In genomic region chr8:84834866-84835855, GRCm38 (mm10) we compare ENCODE assay signal across 9 mouse cellular contexts. TPM values are rescaled to one million over a fixed set of nuclear protein-coding genes. Genes with fewer than 3 reads are reported as not detected.
A peak's percentile ranks its signal among the peaks of the same experiment; 100 is the strongest.
DNase-seq lines count a peak whose midpoint lies in the region; ATAC-seq and TF ChIP-seq lines count a peak whose summit lies in the region.
"Had no signal": no experiment of that assay in that cellular context is flagged by ENCODE, and none has a peak within 500 bp of the region (broad histone marks: within the 10 kb centered on the region; RNA-seq: fewer than 3 reads in every experiment).

No protein-coding gene starts in this region.

- H3K27ac ChIP-seq in lung, embryonic 16.5 days (ENCODE audit: low read length): peak overlapping the region; percentile 37
- H3K27ac ChIP-seq in forebrain, postnatal 0 days (ENCODE audit: low read depth, low read length): peak overlapping the region; percentile 83
- H3K27ac ChIP-seq in stomach, postnatal 0 days (replicated peaks): no peak overlapping the region; the same call in 1 of the 2 replicates

- peaks cover 24% of the 10 kb centered on the region for H3K4me1 ChIP-seq in lung, embryonic 16.5 days (replicated peaks; ENCODE audit: control insufficient read depth, insufficient read depth, low read length)
- peaks cover 18% of the 10 kb centered on the region for H3K4me1 ChIP-seq in forebrain, postnatal 0 days (ENCODE audit: insufficient read depth)
- no peaks in the 10 kb centered on the region for H3K4me1 ChIP-seq in stomach, postnatal 0 days (replicated peaks; ENCODE audit: control insufficient read depth, insufficient read depth)

- peak; percentile 87 to 89 for DNase-seq in adrenal gland, adult (ENCODE audit: inconsistent age in 2 of 2, low spot score in 1 of 2)
- DNase-seq in adrenal gland, postnatal 4 days (ENCODE audit: low spot score in 2 of 2): no peak
- DNase-seq in lung, postnatal 14 days: no peak
- DNase-seq in forebrain, postnatal 0 days: peak; percentile 91
- peak; percentile 93 for DNase-seq in left cerebral cortex, postnatal 4 days
- peak; percentile 12 for DNase-seq in stomach, postnatal 0 days (ENCODE audit: low spot score)
- no peak for DNase-seq in urinary bladder, adult 2 months (ENCODE audit: low spot score)

- H3K4me2 ChIP-seq in lung, embryonic 16.5 days (ENCODE audit: low read depth, low read length): no peak overlapping the region
- H3K4me2 ChIP-seq in forebrain, postnatal 0 days (ENCODE audit: low read depth): no peak overlapping the region
- H3K4me2 ChIP-seq in stomach, postnatal 0 days (replicated peaks; ENCODE audit: low read depth): no peak overlapping the region
- H3K4me2 ChIP-seq: limb, embryonic 13.5 days had no signal

- intact Hi-C loops in left cerebral cortex, postnatal 4 days (cut with DNase I): no loop called here

- H3K4me3 ChIP-seq in lung, embryonic 16.5 days (ENCODE audit: low read length): no peak overlapping the region
- H3K4me3 ChIP-seq in forebrain, postnatal 0 days (ENCODE audit: low read depth, low read length): no peak overlapping the region
- no peak overlapping the region for H3K4me3 ChIP-seq in stomach, postnatal 0 days (ENCODE audit: low read depth, low read length)
- H3K4me3 ChIP-seq: limb, embryonic 13.5 days had no signal

- 45% methylated on average over 10 of the region's 10 CpGs for WGBS in lung, embryonic 16.5 days
- WGBS in forebrain, postnatal 0 days: 47% methylated on average over 10 of the region's 10 CpGs
- whole genome bisulfite sequencing in stomach, postnatal 0 days: 41% methylated on average over 10 of the region's 10 CpGs

- H3K9me3 ChIP-seq in lung, embryonic 16.5 days (ENCODE audit: control insufficient read depth, low read length): no peaks in the 10 kb centered on the region
- no peaks in the 10 kb centered on the region for H3K9me3 ChIP-seq in forebrain, postnatal 0 days (ENCODE audit: low read length)
- H3K9me3 ChIP-seq in stomach, postnatal 0 days (ENCODE audit: control insufficient read depth, low read length): no peaks in the 10 kb centered on the region
- H3K9me3 ChIP-seq: limb, embryonic 13.5 days had no signal

- H3K36me3 ChIP-seq in lung, embryonic 16.5 days (ENCODE audit: control insufficient read depth, insufficient read depth, low read length): peaks cover 29% of the 10 kb centered on the region; the same call in 1 of the 2 replicates
- peaks cover 48% of the 10 kb centered on the region for H3K36me3 ChIP-seq in forebrain, postnatal 0 days (ENCODE audit: insufficient read depth)
- H3K36me3 ChIP-seq in stomach, postnatal 0 days (ENCODE audit: control insufficient read depth, insufficient read depth, low read length): peaks cover 22% of the 10 kb centered on the region

- H3K27me3 ChIP-seq in lung, embryonic 16.5 days (ENCODE audit: control insufficient read depth, insufficient read depth, low read depth, low read length): no peaks in the 10 kb centered on the region
- H3K27me3 ChIP-seq in forebrain, postnatal 0 days (ENCODE audit: insufficient read depth, low read length): no peaks in the 10 kb centered on the region
- no peaks in the 10 kb centered on the region for H3K27me3 ChIP-seq in stomach, postnatal 0 days (ENCODE audit: control insufficient read depth, insufficient read depth, low read length)
- H3K27me3 ChIP-seq: limb, embryonic 13.5 days had no signal

- ATAC-seq in lung, embryonic 16.5 days (ENCODE audit: low read depth): peak; percentile 65
- peak; percentile 66 for ATAC-seq in forebrain, postnatal 0 days
- no peak for ATAC-seq in stomach, postnatal 0 days (ENCODE audit: low FRiP score, low TSS enrichment)

- H3K9ac ChIP-seq in lung, embryonic 16.5 days (ENCODE audit: low read length): peak overlapping the region; percentile 36; the same call in 1 of the 2 replicates
- no peak overlapping the region for H3K9ac ChIP-seq in forebrain, postnatal 0 days
- no peak overlapping the region for H3K9ac ChIP-seq in stomach, postnatal 0 days (ENCODE audit: low read length)
- H3K9ac ChIP-seq: limb, embryonic 13.5 days had no signal

- TF ChIP-seq EP300 in stomach, postnatal 0 days (optimal IDR thresholded peaks at IDR 0.05): no peak

- TF ChIP-seq CTCF in forebrain, postnatal 0 days (IDR thresholded peaks at IDR 0.05; ENCODE audit: low read depth): no peak
- TF ChIP-seq CTCF in stomach, postnatal 0 days (IDR thresholded peaks at IDR 0.05; ENCODE audit: low read depth): no peak

RNA-seq across cellular contexts. Expression of gene Gadd45gip1, which starts 3.8 kb away (rescaled TPM):
- total RNA-seq in adrenal gland, postnatal 4 days (2021): 10 to 100 TPM; 46.9 to 48.0 TPM
- polyA plus RNA-seq in lung, embryonic 16.5 days (2015; fragmentation: Nextera tagmentation; extraction: Ambion mirVana): 38.6 and 43.0 TPM in 2 replicates
- 24.7 and 28.7 TPM in 2 replicates for total RNA-seq in forebrain, postnatal 0 days (2014; rRNA removed)
- polyA plus RNA-seq in forebrain, postnatal 0 days (2015; fragmentation: Nextera tagmentation; extraction: Ambion mirVana): 36.7 and 40.8 TPM in 2 replicates
- 10 to 100 TPM; 18.4 to 18.9 TPM for total RNA-seq in left cerebral cortex, postnatal 4 days (2021)
- 38.5 and 39.3 TPM in 2 replicates for polyA plus RNA-seq in stomach, postnatal 0 days (2015; fragmentation: Nextera tagmentation; extraction: Ambion mirVana)
- 22.0 and 22.2 TPM in 2 replicates for polyA plus RNA-seq in urinary bladder, adult 2 months (2012; rRNA removed)

RNA-seq across cellular contexts. Expression of gene Rad23a, which starts 5.3 kb away (rescaled TPM):
- 10 to 100 TPM; 86.4 to 93.8 TPM for total RNA-seq in adrenal gland, postnatal 4 days (2021)
- polyA plus RNA-seq in lung, embryonic 16.5 days (2015; fragmentation: Nextera tagmentation; extraction: Ambion mirVana): 110 and 120 TPM in 2 replicates
- 32.2 and 55.3 TPM in 2 replicates for total RNA-seq in forebrain, postnatal 0 days (2014; rRNA removed)
- 63.5 and 77.4 TPM in 2 replicates for polyA plus RNA-seq in forebrain, postnatal 0 days (2015; fragmentation: Nextera tagmentation; extraction: Ambion mirVana)
- total RNA-seq in left cerebral cortex, postnatal 4 days (2021): 10 to 100 TPM; 44.1 to 49.7 TPM
- 69.8 and 70.6 TPM in 2 replicates for polyA plus RNA-seq in stomach, postnatal 0 days (2015; fragmentation: Nextera tagmentation; extraction: Ambion mirVana)
- polyA plus RNA-seq in urinary bladder, adult 2 months (2012; rRNA removed): 63.3 and 69.9 TPM in 2 replicates

RNA-seq across cellular contexts. Expression of gene Calr, which starts 11.6 kb away (rescaled TPM):
- total RNA-seq in adrenal gland, postnatal 4 days (2021): 100 to 1,000 TPM; 480 to 531 TPM
- 980 and 996 TPM in 2 replicates for polyA plus RNA-seq in lung, embryonic 16.5 days (2015; fragmentation: Nextera tagmentation; extraction: Ambion mirVana)
- 470 and 505 TPM in 2 replicates for total RNA-seq in forebrain, postnatal 0 days (2014; rRNA removed)
- 354 and 405 TPM in 2 replicates for polyA plus RNA-seq in forebrain, postnatal 0 days (2015; fragmentation: Nextera tagmentation; extraction: Ambion mirVana)
- total RNA-seq in left cerebral cortex, postnatal 4 days (2021): 100 to 1,000 TPM; 528 to 548 TPM
- polyA plus RNA-seq in stomach, postnatal 0 days (2015; fragmentation: Nextera tagmentation; extraction: Ambion mirVana): 522 and 537 TPM in 2 replicates
- 362 and 430 TPM in 2 replicates for polyA plus RNA-seq in urinary bladder, adult 2 months (2012; rRNA removed)

RNA-seq across cellular contexts. Expression of gene Dand5, which starts 12.5 kb away (rescaled TPM):
- total RNA-seq in adrenal gland, postnatal 4 days (2021): 1 to 10 TPM; 5.7 to 6.7 TPM
- 6.3 and 6.5 TPM in 2 replicates for polyA plus RNA-seq in lung, embryonic 16.5 days (2015; fragmentation: Nextera tagmentation; extraction: Ambion mirVana)
- 4.7 and 6.9 TPM in 2 replicates for total RNA-seq in forebrain, postnatal 0 days (2014; rRNA removed)
- polyA plus RNA-seq in forebrain, postnatal 0 days (2015; fragmentation: Nextera tagmentation; extraction: Ambion mirVana): 8.2 and 10.0 TPM in 2 replicates
- 1 to 10 TPM; 4.9 to 5.5 TPM for total RNA-seq in left cerebral cortex, postnatal 4 days (2021)
- polyA plus RNA-seq in stomach, postnatal 0 days (2015; fragmentation: Nextera tagmentation; extraction: Ambion mirVana): 3.3 TPM in 2 replicates
- polyA plus RNA-seq in urinary bladder, adult 2 months (2012; rRNA removed): 4.7 and 4.8 TPM in 2 replicates

RNA-seq across cellular contexts. Expression of gene Farsa, which starts 21.6 kb away (rescaled TPM):
- total RNA-seq in adrenal gland, postnatal 4 days (2021): 10 to 100 TPM; 61.0 to 63.6 TPM
- 90.1 and 93.3 TPM in 2 replicates for polyA plus RNA-seq in lung, embryonic 16.5 days (2015; fragmentation: Nextera tagmentation; extraction: Ambion mirVana)
- total RNA-seq in forebrain, postnatal 0 days (2014; rRNA removed): 77.1 and 91.2 TPM in 2 replicates
- polyA plus RNA-seq in forebrain, postnatal 0 days (2015; fragmentation: Nextera tagmentation; extraction: Ambion mirVana): 100 and 103 TPM in 2 replicates
- 10 to 100 TPM; 86.2 to 90.4 TPM for total RNA-seq in left cerebral cortex, postnatal 4 days (2021)
- 43.3 and 44.3 TPM in 2 replicates for polyA plus RNA-seq in stomach, postnatal 0 days (2015; fragmentation: Nextera tagmentation; extraction: Ambion mirVana)
- 39.2 and 51.4 TPM in 2 replicates for polyA plus RNA-seq in urinary bladder, adult 2 months (2012; rRNA removed)

Comparison
In these comparisons a context has a peak if more than half of its experiments do, and no peak if none do; other contexts are left out.
1. DNase-seq: peak in adrenal gland, adult (2 of 2), forebrain, postnatal 0 days (single experiment), left cerebral cortex, postnatal 4 days (single experiment) and stomach, postnatal 0 days (single experiment); none in adrenal gland, postnatal 4 days (0 of 2), lung, postnatal 14 days (single experiment) and urinary bladder, adult 2 months (single experiment).